Mouse (Mus musculus): ENCODE data around the gene Igdcc3. TPM values are rescaled to one million over a fixed set of nuclear protein-coding genes. Genes with fewer than 3 reads are reported as not detected.
A peak's percentile ranks its signal among the peaks of the same experiment; 100 is the strongest.

Igdcc3 gene
- polyA plus RNA-seq, 1 experiment from 2014 or later, result 145 TPM

DNA sequence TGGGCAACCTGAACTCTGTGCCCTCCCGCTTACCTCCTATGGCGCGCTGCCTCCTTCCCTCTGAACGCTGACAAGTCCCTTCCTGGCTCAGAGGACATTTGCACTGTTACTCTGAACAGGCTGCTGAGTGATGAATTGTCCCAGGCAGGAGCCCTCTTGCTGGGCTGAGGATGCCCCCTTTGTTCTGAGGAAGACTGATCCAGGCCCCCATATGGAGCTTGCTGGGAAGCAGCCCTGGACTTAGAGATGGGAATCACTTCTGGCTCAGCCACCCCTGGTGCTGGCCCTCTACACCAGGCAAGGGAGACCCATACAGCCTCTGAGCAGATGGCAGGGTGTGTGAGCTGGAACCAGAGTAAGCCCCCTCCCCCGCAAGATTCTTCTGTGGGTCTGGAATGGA, 5.0 kb downstream of the Igdcc3 start:
- no peaks in the 10 kb centered on the region for H3K27me3 ChIP-seq (ENCODE audit: control insufficient read depth, insufficient read depth, low read length)
- WGBS, result 52% methylated on average over 5 of the region's 5 CpGs
- H3K4me1 ChIP-seq (ENCODE audit: control insufficient read depth, insufficient read depth, low read length), result peaks cover 72% of the 10 kb centered on the region
- H3K4me3 ChIP-seq (ENCODE audit: low read depth, low read length), result peak overlapping the region; percentile 15; the same call in 1 of the 2 replicates
- H3K36me3 ChIP-seq (ENCODE audit: control insufficient read depth, insufficient read depth, low read length), result peaks cover 58% of the 10 kb centered on the region
- no peaks in the 10 kb centered on the region for H3K9me3 ChIP-seq (ENCODE audit: control insufficient read depth, low read length)
- peak overlapping the region; percentile 21; the same call in 1 of the 2 replicates for H3K9ac ChIP-seq (ENCODE audit: low read length)
- no peak for ATAC-seq (ENCODE audit: low FRiP score)
- H3K4me2 ChIP-seq, result peak overlapping the region; percentile 62
- DNase-seq (ENCODE audit: low spot score, missing footprints), result no peak
- peak overlapping the region; percentile 25; the same call in 1 of the 2 replicates for H3K27ac ChIP-seq (ENCODE audit: low read depth, low read length)

DNA sequence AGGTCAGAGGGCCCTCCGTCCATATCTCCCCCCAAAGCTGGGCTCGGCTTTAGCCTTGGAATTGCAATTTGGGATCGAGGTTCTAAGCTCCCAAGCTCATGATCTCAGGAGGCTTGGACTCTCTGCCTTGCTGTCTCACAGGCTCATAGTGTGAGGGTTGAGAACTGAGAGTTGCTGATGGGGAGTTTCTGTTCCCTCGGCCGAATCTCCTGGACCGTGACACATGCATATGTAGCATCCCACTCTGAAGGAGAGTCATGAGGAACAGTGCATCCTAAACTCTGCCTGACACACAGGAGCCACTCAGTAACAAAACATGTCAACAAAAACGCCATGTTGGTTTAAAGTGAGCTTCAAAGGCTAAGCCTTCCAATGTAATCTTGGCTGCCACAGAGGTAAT, 7.5 kb downstream of the Igdcc3 start:
- Histone ChIP-seq H3K9me3 (ENCODE audit: control insufficient read depth, low read length) (no peaks in the 10 kb centered on the region), H3K4me2 (no peak overlapping the region), H3K4me1 (ENCODE audit: control insufficient read depth, insufficient read depth, low read length) (peaks cover 81% of the 10 kb centered on the region), H3K9ac (ENCODE audit: low read length) (peak overlapping the region; percentile 13; the same call in 1 of the 2 replicates), H3K36me3 (ENCODE audit: control insufficient read depth, insufficient read depth, low read length) (peaks cover 60% of the 10 kb centered on the region), H3K27me3 (ENCODE audit: control insufficient read depth, insufficient read depth, low read length) (no peaks in the 10 kb centered on the region), H3K4me3 (ENCODE audit: low read depth, low read length) (no peak overlapping the region), H3K27ac (ENCODE audit: low read depth, low read length) (peak overlapping the region; percentile 35)
- 83% methylated on average over 7 of the region's 7 CpGs for WGBS
- no peak for ATAC-seq (ENCODE audit: low FRiP score)
- no peak for DNase-seq (ENCODE audit: low spot score, missing footprints)

DNA sequence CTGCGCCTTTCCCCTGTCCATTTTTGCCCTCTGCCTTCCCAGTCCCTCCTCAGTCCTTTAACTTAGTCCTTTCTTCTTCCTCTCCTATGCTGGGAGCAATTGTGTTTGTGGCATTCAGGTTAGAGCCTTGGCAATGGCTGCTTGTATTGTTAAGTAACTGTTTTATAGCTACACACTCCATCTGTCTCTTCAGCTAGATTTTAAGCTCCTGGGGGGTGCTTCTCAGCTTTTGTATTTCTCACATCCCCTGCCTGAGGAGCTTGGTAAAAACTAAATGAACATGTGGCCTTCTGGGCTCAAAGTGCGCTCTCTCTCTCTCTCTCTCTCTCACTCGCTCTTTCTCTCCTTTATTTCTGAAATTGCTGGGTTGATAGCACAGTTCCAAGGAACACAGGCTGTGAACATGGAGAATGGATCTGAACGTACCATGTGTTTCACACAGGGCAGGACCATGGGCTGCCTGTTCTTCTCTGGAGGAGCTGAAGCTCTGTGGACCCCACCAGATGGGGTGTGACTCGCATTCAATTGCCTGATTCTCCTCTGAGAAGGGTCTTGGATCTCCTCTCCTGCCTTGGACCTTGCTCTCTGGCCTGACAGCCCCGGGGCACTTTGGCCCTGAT, 11.8 kb downstream of the Igdcc3 start:
- Histone ChIP-seq H3K4me3 (ENCODE audit: low read depth, low read length) (no peak overlapping the region), H3K27ac (ENCODE audit: low read depth, low read length) (peak overlapping the region; percentile 98), H3K4me1 (ENCODE audit: control insufficient read depth, insufficient read depth, low read length) (peaks cover 88% of the 10 kb centered on the region), H3K36me3 (ENCODE audit: control insufficient read depth, insufficient read depth, low read length) (peaks cover 40% of the 10 kb centered on the region), H3K27me3 (ENCODE audit: control insufficient read depth, insufficient read depth, low read length) (no peaks in the 10 kb centered on the region), H3K4me2 (peak overlapping the region; percentile 25; the same call in 1 of the 2 replicates), H3K9me3 (ENCODE audit: control insufficient read depth, low read length) (no peaks in the 10 kb centered on the region), H3K9ac (ENCODE audit: low read length) (peak overlapping the region; percentile 59)
- DNase-seq (ENCODE audit: low spot score, missing footprints) (peak; percentile 90), ATAC-seq (ENCODE audit: low FRiP score) (peak; percentile 78; the same call in 1 of the 2 replicates)
- 26% methylated on average over 6 of the region's 6 CpGs for WGBS

DNA sequence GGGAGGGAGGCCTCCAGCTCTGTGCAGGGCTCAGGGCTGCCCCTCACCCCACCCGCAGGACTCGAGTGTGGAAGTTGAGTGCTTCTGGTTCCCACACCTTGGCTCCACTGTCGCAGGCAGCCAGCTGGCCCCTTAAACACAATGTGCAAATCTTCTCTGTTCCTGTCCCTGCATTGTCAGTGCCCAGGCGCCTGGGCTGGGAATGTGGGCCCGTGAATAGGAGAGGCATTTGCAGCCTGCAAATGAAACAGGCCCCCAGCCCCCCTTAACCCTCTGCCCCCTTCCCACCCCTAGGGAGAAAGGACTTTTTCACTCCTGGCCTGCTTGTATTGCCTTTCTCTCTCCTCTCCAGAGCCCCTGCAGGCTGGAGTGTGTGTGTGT, 12.3 kb downstream of the Igdcc3 start:
- no peaks in the 10 kb centered on the region for H3K9me3 ChIP-seq (ENCODE audit: control insufficient read depth, low read length)
- H3K27me3 ChIP-seq (ENCODE audit: control insufficient read depth, insufficient read depth, low read length), result no peaks in the 10 kb centered on the region
- peaks cover 35% of the 10 kb centered on the region for H3K36me3 ChIP-seq (ENCODE audit: control insufficient read depth, insufficient read depth, low read length)
- peak overlapping the region; percentile 59 for H3K9ac ChIP-seq (ENCODE audit: low read length)
- peak; percentile 89 for ATAC-seq (ENCODE audit: low FRiP score)
- WGBS, result under 1% methylated on average over 5 of the region's 5 CpGs
- H3K4me1 ChIP-seq (ENCODE audit: control insufficient read depth, insufficient read depth, low read length), result peaks cover 88% of the 10 kb centered on the region
- H3K27ac ChIP-seq (ENCODE audit: low read depth, low read length), result peak overlapping the region; percentile 98
- peak overlapping the region; percentile 25; the same call in 1 of the 2 replicates for H3K4me2 ChIP-seq
- no peak overlapping the region for H3K4me3 ChIP-seq (ENCODE audit: low read depth, low read length)
- peak; percentile 95 for DNase-seq (ENCODE audit: low spot score, missing footprints)

DNA sequence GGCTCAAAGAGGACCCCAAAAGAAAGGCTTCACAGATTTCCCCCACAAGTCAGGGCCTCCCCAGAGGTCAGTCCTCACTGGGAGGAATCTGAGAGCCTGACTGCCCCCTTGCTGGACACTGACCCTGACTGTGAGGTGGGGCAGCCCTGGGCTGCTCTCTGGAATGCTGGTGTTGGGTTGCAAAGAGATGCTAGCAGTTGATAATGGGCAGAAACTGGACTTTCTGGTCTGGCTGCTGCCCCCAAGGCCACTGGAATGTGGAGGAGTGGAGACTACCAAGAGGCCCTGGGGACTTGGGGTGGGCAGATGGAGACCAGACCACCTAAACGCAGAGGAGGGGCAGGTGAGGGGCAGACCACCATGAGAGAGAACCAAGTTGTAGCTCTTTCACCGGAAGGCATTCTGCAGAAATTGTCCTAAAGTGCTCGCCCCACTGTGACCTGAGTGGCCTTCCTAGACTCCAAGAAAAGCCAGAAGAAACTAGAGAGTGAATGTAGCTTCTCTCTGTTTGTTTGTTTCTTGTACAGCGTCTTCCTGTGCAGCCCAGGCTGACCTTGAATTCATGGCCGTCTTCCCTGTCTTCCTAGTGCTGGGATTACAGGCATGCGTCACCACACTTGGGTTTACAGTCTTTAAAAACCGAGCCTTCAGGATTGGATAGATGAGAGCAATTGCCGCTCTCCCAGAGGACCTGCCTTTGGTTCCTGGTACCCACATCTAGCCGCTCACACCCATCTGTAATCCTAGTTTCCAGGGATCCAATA, 13.9 kb downstream of the Igdcc3 start:
- Histone ChIP-seq H3K27ac (ENCODE audit: low read depth, low read length) (peak overlapping the region; percentile 98), H3K9me3 (ENCODE audit: control insufficient read depth, low read length) (no peaks in the 10 kb centered on the region), H3K4me1 (ENCODE audit: control insufficient read depth, insufficient read depth, low read length) (peaks cover 86% of the 10 kb centered on the region), H3K9ac (ENCODE audit: low read length) (peak overlapping the region; percentile 1; the same call in 1 of the 2 replicates), H3K27me3 (ENCODE audit: control insufficient read depth, insufficient read depth, low read length) (no peaks in the 10 kb centered on the region), H3K4me3 (ENCODE audit: low read depth, low read length) (no peak overlapping the region), H3K36me3 (ENCODE audit: control insufficient read depth, insufficient read depth, low read length) (peaks cover 22% of the 10 kb centered on the region), H3K4me2 (no peak overlapping the region)
- DNase-seq (ENCODE audit: low spot score, missing footprints), result no peak
- ATAC-seq (ENCODE audit: low FRiP score), result no peak
- 67% methylated on average over 9 of the region's 9 CpGs for WGBS

DNA sequence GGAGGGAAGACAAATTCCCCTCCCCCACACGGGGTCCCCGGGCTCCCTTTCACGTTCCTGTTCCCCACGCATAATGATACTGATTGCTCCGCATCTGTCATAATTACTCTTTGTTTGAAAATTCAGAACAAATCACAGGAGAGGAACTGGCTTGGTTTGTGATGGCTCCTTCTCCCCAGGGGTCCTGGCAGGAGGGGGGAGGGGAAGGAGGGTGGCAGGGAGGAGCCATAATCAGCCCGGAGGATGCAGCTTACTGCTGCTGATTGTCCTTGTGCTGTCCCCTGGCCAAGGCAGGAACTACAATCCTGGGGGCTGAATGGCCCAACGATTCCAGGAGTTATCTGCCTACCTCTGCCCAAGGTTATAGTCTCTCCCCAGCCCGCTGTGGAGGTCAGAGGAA, 15.6 kb downstream of the Igdcc3 start:
- Histone ChIP-seq H3K36me3 (ENCODE audit: control insufficient read depth, insufficient read depth, low read length) (peaks cover 11% of the 10 kb centered on the region), H3K27ac (ENCODE audit: low read depth, low read length) (peak overlapping the region; percentile 78), H3K4me1 (ENCODE audit: control insufficient read depth, insufficient read depth, low read length) (peaks cover 91% of the 10 kb centered on the region), H3K4me2 (peak overlapping the region; percentile 21; the same call in 1 of the 2 replicates), H3K27me3 (ENCODE audit: control insufficient read depth, insufficient read depth, low read length) (no peaks in the 10 kb centered on the region), H3K9ac (ENCODE audit: low read length) (peak overlapping the region; percentile 40), H3K9me3 (ENCODE audit: control insufficient read depth, low read length) (no peaks in the 10 kb centered on the region), H3K4me3 (ENCODE audit: low read depth, low read length) (0 out of 2 replicates have a peak overlapping the region, but pooled peaks have one; percentile 3)
- WGBS, result 5% methylated on average over 8 of the region's 8 CpGs
- DNase-seq (ENCODE audit: low spot score, missing footprints) (peak; percentile 91), ATAC-seq (ENCODE audit: low FRiP score) (no peak; the same call in 1 of the 2 replicates)

DNA sequence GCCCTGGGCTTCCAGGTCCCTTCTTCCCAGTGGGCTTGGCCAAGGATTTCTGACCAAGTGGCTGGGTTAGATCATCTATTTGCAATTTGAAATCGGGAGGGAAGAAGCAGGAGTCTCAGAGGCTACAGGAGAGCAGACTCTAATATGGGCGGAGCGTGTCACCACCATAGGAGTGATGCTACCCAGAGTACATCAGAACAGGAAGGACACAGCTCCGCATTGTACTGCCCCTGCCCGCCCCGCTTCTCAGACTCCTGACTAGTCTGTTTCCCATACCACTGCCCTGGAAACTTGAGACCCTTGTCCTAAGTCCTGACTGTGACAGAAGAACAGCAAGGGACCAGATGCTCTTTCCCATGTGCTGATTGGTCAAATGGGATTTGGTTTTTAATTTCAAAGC, 16.6 kb downstream of the Igdcc3 start:
- Histone ChIP-seq H3K27ac (ENCODE audit: low read depth, low read length) (peak overlapping the region; percentile 78), H3K36me3 (ENCODE audit: control insufficient read depth, insufficient read depth, low read length) (peaks cover 7% of the 10 kb centered on the region), H3K9ac (ENCODE audit: low read length) (no peak overlapping the region), H3K9me3 (ENCODE audit: control insufficient read depth, low read length) (no peaks in the 10 kb centered on the region), H3K4me1 (ENCODE audit: control insufficient read depth, insufficient read depth, low read length) (peaks cover 93% of the 10 kb centered on the region), H3K27me3 (ENCODE audit: control insufficient read depth, insufficient read depth, low read length) (no peaks in the 10 kb centered on the region), H3K4me3 (ENCODE audit: low read depth, low read length) (no peak overlapping the region), H3K4me2 (no peak overlapping the region)
- WGBS, result 40% methylated on average over 6 of the region's 6 CpGs
- DNase-seq (ENCODE audit: low spot score, missing footprints) (no peak), ATAC-seq (ENCODE audit: low FRiP score) (no peak)

DNA sequence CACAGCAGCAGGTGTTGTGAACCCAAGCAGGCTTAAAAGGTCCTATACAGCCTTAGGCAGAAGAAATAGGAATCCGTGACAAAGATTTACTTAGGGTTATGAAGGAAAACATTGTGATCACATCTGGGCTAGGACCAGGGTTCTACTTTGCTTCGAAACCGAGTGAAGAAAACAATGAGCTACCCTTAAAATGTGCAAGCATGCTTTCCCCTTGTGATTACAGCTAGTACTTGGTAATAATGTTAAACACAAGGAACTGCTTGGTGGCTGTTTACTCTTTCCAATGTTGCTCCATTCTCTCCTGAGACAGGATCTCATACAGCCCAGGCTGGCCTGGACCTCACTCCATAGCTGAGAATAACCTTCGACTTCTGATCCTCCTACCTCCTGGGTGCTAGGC, 20.2 kb downstream of the Igdcc3 start:
- Histone ChIP-seq H3K4me1 (ENCODE audit: control insufficient read depth, insufficient read depth, low read length) (peaks cover 77% of the 10 kb centered on the region), H3K27ac (ENCODE audit: low read depth, low read length) (peak overlapping the region; percentile 97), H3K4me2 (peak overlapping the region; percentile 50), H3K36me3 (ENCODE audit: control insufficient read depth, insufficient read depth, low read length) (peaks cover 5% of the 10 kb centered on the region; the same call in 1 of the 2 replicates), H3K27me3 (ENCODE audit: control insufficient read depth, insufficient read depth, low read length) (no peaks in the 10 kb centered on the region), H3K9me3 (ENCODE audit: control insufficient read depth, low read length) (no peaks in the 10 kb centered on the region; the same call in 1 of the 2 replicates), H3K9ac (ENCODE audit: low read length) (peak overlapping the region; percentile 39), H3K4me3 (ENCODE audit: low read depth, low read length) (no peak overlapping the region)
- DNase-seq (ENCODE audit: low spot score, missing footprints) (peak; percentile 91), ATAC-seq (ENCODE audit: low FRiP score) (no peak)
- 6% methylated on average over 4 of the region's 4 CpGs for WGBS

DNA sequence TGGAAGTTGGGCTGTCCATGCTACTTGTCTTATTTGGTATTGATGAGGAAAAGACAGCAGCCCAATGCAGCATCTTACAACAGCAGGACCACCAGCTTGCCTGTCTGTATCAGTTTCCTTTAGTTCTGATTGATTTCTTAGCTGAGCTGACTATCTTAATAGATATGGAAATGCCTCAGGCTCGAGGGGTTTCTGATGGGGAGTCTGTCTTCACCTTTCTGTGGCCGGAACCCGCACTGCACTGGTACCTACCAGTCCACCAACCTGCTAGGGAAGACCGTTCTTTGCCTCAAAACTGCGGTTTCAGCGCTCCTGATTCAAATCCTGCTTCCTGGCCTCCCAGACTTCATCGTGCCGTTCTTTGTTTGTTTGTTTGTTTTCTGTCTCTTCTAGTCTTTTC, 20.9 kb downstream of the Igdcc3 start:
- H3K27me3 ChIP-seq (ENCODE audit: control insufficient read depth, insufficient read depth, low read length), result no peaks in the 10 kb centered on the region
- 4% methylated on average over 8 of the region's 8 CpGs for WGBS
- H3K27ac ChIP-seq (ENCODE audit: low read depth, low read length), result peak overlapping the region; percentile 97
- H3K4me2 ChIP-seq, result peak overlapping the region; percentile 50
- H3K36me3 ChIP-seq (ENCODE audit: control insufficient read depth, insufficient read depth, low read length), result peaks cover 5% of the 10 kb centered on the region; the same call in 1 of the 2 replicates
- H3K9ac ChIP-seq (ENCODE audit: low read length), result peak overlapping the region; percentile 39
- ATAC-seq (ENCODE audit: low FRiP score), result no peak
- no peak overlapping the region for H3K4me3 ChIP-seq (ENCODE audit: low read depth, low read length)
- DNase-seq (ENCODE audit: low spot score, missing footprints), result peak; percentile 93
- no peaks in the 10 kb centered on the region; the same call in 1 of the 2 replicates for H3K9me3 ChIP-seq (ENCODE audit: control insufficient read depth, low read length)
- H3K4me1 ChIP-seq (ENCODE audit: control insufficient read depth, insufficient read depth, low read length), result peaks cover 70% of the 10 kb centered on the region

Measured in midbrain, embryonic 11.5 days (tissue).